Mouse (Mus musculus) monocyte, adult 2 months (primary cell): ENCODE measurements around the gene Gm10840.
"Not testable (repeated sequence)": the region's sequence is repeated elsewhere in the genome, so short reads cannot be mapped to it uniquely, and the experiment has no call there.

ENCODE experiments used
- DNase-seq, 2 experiments: peaks; one replicate each; pipeline ENCODE4 v3.0.0; 2022; ENCODE audit warnings: low spot score in 2 of 2, low read depth in 1 of 2

Gm10840 gene

DNA sequence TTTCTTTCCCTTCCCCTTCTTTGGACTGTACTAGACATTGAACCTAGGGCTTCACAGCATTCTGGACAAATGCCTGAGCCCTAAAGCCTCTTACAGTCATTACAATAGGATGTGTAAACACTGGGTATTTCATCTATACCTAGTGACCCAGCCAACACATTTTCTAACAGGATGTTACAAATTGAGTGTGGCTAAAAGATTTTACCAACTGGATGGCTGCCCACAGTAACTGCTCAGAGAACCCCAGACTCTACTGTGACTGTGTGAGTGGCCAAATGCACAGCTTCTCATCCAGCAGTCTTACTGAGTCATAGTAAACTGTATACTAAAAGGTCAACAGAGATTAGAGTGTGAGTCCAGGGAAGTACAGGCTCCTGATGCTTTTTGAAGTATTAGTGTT lies 34.7 kb downstream of the Gm10840 start:
- DNase-seq = no peak

DNA sequence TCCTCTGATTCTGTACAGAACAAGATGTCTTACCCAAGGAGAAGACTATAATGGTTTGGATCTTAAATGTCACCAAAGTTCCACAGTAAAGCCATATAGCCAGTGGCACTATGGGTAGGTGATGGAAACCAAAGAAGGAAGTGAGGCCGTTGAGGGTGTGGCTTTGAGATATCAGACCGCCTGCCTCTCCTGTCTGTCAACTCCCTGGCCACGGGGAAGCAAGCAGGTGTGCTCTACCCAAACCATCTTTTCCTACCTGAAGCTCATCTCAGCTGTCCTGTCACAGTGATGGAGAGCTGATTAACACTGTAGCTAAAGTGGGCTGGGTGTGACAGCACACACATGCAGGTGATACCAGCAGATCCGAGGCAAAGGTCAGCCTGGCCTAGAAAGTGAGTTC lies 37.6 kb downstream of the Gm10840 start:
- DNase-seq = no peak

DNA sequence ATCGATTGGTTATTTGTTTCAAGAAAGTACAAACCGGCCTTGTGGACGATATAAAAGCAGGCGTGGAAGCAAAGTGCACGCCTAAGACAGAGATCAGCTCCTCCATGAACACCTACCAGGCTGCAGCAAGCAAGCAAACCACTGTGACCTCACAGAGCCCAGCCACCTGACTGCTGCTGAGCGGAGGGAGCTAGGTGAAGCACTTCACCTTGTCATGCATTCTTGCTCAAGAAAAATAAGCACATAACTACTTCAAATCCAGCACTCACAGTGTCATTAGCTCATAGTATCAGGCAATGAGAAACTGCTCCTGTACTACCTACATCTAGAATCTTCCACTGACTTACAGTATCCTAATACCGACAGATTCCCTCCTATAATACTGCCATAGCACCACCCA lies 39.3 kb downstream of the Gm10840 start:
- not testable (repeated sequence) for DNase-seq

DNA sequence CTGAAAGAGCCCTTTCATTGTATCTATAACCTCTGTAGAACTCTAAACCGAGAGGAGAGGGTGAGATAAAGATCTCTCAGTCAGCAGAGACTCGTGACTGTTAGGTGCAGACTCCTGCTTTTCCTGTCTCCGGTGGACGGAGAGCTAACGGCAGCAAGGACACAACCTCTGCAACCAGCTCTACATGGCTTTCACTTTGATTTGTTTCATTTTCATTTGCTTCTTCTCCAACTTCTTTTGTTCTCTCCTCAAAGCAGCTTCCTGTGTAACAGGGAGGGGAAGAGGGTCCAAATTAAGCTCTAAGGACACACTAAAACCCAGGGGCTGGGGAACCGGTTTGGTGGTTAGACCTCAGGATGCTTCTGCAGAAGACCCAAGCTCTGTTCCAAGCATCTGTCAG lies 40.1 kb downstream of the Gm10840 start:
- DNase-seq = no peak

DNA sequence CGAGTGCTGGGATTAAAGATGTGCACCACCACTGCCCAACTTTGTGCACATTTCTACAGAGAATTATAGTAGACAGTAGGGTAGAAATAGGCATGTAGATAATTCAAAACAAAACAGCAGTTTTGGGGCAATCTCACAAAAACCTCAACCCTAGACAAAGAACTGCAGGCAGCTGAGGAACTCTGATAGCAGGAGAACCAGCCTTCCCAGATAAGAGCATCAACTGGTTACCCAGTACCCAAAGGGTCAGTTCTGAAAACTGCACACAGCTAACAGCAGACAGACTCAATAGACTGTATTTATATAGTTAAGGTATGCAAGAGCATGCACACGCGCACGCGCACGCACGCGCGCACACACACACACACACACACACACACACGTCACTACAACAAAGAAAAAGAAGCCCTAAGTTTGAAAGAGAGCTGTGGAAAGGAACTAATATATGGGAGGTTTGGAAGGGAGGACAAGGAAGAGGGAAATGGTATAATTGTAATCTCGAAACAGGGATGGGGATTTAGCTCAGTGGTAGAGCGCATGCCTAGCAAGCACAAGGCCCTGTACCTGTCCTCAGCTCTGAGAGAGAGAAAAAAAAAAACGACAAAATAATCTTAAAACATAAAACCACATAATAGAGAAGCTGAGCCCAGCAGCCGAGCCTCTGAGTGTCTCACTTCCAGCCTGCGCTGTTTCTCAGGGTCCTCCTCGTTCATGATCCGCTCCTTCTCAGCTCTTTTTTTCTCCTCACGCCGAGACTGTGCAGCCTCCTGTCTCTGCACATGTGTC lies 40.9 kb downstream of the Gm10840 start:
- no peak for DNase-seq

DNA sequence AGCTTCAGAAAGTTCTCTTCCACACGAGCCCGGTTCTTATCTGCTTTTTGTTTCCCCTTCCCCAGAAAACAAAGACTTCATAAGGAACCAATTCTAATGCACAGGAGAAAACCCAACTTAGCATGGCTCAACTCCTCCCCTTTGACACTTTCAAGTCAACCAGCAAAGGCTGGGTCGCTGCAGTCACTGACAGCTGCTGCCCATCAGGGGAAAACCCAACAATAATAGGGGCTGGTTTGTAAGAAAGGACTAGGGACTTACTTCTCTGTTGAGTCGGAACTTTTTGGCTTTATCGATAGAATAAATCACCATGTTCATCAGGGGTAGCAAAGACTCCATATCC lies 41.4 kb downstream of the Gm10840 start, which contains the start of gene Strada:
Gene Strada (minus strand): TSS at position 46 of the 343 bp plus-strand sequence.
- DNase-seq = no peak
